Mouse (Mus musculus): ENCODE results near the gene Cdcp2. TPM values are rescaled to one million over a fixed set of nuclear protein-coding genes. Genes with fewer than 3 reads are reported as not detected.

Gene Cdcp2
- total and polyA plus RNA-seq, 3 experiments, result not detected

DNA sequence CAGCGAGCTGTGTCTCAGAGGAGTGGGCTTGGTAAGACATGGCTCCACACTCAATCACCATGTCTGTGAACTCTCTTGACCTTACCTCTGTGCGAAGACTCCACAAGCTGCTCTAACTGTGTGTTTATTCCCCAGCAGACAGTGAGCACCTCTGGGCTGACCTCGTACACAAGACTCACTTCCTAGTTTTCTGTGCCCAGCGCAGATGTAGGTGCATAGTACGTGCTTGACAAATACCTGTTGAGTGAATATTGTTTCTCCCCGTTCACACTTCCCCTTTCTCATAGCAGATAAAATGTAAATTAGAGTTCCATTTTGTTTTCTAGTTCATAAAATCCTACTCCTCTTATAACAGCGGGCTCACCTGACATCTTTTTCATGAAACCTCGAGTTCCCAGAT lies 46.8 kb downstream of the Cdcp2 start:
- 0 out of 4 replicates have a peak, but pooled peaks of 1 of the 2 experiments have one; percentile 17 for TF ChIP-seq EP300 (IDR thresholded peaks at IDR 0.05; ENCODE audit: low read depth in 1 of 2, low read length in 2 of 2)
- no peak for TF ChIP-seq KAT2A (conservative IDR thresholded peaks at IDR 0.05; ENCODE audit: low read depth, low read length)
- no peak for TF ChIP-seq CHD2 (IDR thresholded peaks at IDR 0.05; ENCODE audit: low read length)
- TF ChIP-seq MAFK (IDR thresholded peaks at IDR 0.05; ENCODE audit: borderline replicate concordance, low read depth, low read length), result no peak
- 0 out of 2 replicates have a peak, but pooled peaks have one; percentile 27 for TF ChIP-seq GATA1 (IDR thresholded peaks at IDR 0.05; ENCODE audit: low read depth, low read length)
- no peak for TF ChIP-seq POLR2AphosphoS2 (IDR thresholded peaks at IDR 0.05; ENCODE audit: low read length)
- no peak for TF ChIP-seq POLR2A (IDR thresholded peaks at IDR 0.05; ENCODE audit: control insufficient read depth in 1 of 2, insufficient read depth in 1 of 2, low read depth in 1 of 2, low read length in 2 of 2, poor library complexity in 1 of 2)
- no peak for TF ChIP-seq CTCF (IDR thresholded peaks at IDR 0.05 in 2 of 3, conservative IDR thresholded peaks at IDR 0.05 in 1 of 3; ENCODE audit: control insufficient read depth in 1 of 3, insufficient read depth in 1 of 3, low read depth in 2 of 3, low read length in 3 of 3, poor library complexity in 1 of 3, severe bottlenecking in 1 of 3)
- peaks cover 0 to 11% of the 10 kb centered on the region in 2 experiments; a peak in 2 of 4 replicates for H3K36me3 ChIP-seq (ENCODE audit: control insufficient read depth in 1 of 2, insufficient read depth in 2 of 2, low read length in 2 of 2)
- no peaks in the 10 kb centered on the region for H3K79me2 ChIP-seq (ENCODE audit: control insufficient read depth, insufficient read depth, low read length, poor library complexity)
- H3K9me3 ChIP-seq (replicated peaks; ENCODE audit: insufficient read depth, low read length), result no peaks in the 10 kb centered on the region
- peak; percentile 55 for DNase-seq (ENCODE audit: low read depth, low spot score)
- H3K9ac ChIP-seq (ENCODE audit: control insufficient read depth, low read depth, low read length, poor library complexity, severe bottlenecking), result peak overlapping the region; percentile 36; the same call in 1 of the 2 replicates
- H3K27me3 ChIP-seq (ENCODE audit: control insufficient read depth in 1 of 2, insufficient read depth in 2 of 2, low read length in 2 of 2), result no peaks in the 10 kb centered on the region
- peak overlapping the region in 1 of 2 experiments; percentile 19; a peak in 1 of 4 replicates for H3K4me3 ChIP-seq (ENCODE audit: control insufficient read depth in 1 of 2, insufficient read depth in 1 of 2, low read depth in 2 of 2, low read length in 2 of 2)
- H3K4me1 ChIP-seq (ENCODE audit: control insufficient read depth in 1 of 2, insufficient read depth in 2 of 2, low read length in 2 of 2), result peaks cover 0 to 16% of the 10 kb centered on the region in 2 experiments; a peak in 2 of 4 replicates
- H3K27ac ChIP-seq (ENCODE audit: control insufficient read depth, low read depth, low read length), result no peak overlapping the region

DNA sequence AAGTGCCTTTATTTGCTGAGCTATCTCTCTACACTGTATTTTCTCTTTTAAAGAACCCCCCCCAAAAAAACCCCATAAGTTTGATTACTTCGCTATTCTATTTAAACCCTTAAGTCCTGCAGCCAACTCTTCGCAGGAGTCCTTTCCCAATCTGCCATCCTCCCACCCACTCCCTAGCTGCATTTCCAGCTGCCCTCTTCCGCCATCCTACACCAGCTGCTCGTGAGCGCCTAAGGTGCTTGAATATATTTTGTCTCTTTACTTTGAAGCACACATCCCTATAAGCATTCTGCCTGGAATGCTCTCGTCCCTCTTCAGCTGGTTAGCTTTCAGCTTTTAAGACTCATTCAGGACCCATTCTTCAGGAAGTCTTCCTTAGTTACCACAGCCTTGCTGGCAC lies 54.3 kb downstream of the Cdcp2 start:
- no peak overlapping the region for H3K9ac ChIP-seq (ENCODE audit: control insufficient read depth, low read depth, low read length, poor library complexity, severe bottlenecking)
- H3K36me3 ChIP-seq (ENCODE audit: control insufficient read depth in 1 of 2, insufficient read depth in 2 of 2, low read length in 2 of 2), result no peaks in the 10 kb centered on the region
- no peaks in the 10 kb centered on the region for H3K79me2 ChIP-seq (ENCODE audit: control insufficient read depth, insufficient read depth, low read length, poor library complexity)
- no peaks in the 10 kb centered on the region for H3K27me3 ChIP-seq (ENCODE audit: control insufficient read depth in 1 of 2, insufficient read depth in 2 of 2, low read length in 2 of 2)
- TF ChIP-seq SMC3 (IDR thresholded peaks at IDR 0.05; ENCODE audit: low read depth, low read length) (no peak), MYC (IDR thresholded peaks at IDR 0.05; ENCODE audit: low read depth, low read length) (no peak), CTCF (IDR thresholded peaks at IDR 0.05 in 2 of 3, conservative IDR thresholded peaks at IDR 0.05 in 1 of 3; ENCODE audit: control insufficient read depth in 1 of 3, insufficient read depth in 1 of 3, low read depth in 2 of 3, low read length in 3 of 3, poor library complexity in 1 of 3, severe bottlenecking in 1 of 3) (no peak), NRF1 (IDR thresholded peaks at IDR 0.05; ENCODE audit: insufficient read depth, low read depth, low read length, poor library complexity, severe bottlenecking) (no peak), GATA1 (IDR thresholded peaks at IDR 0.05; ENCODE audit: low read depth, low read length) (no peak), MAZ (IDR thresholded peaks at IDR 0.05; ENCODE audit: low read depth, low read length) (no peak), JUND (IDR thresholded peaks at IDR 0.05; ENCODE audit: low read depth, low read length) (no peak), NELFE (IDR thresholded peaks at IDR 0.05; ENCODE audit: low read depth, low read length) (no peak), USF1 (IDR thresholded peaks at IDR 0.05; ENCODE audit: low read depth, low read length) (no peak), KAT2A (conservative IDR thresholded peaks at IDR 0.05; ENCODE audit: low read depth, low read length) (no peak), CHD2 (IDR thresholded peaks at IDR 0.05; ENCODE audit: low read length) (no peak), E2F4 (IDR thresholded peaks at IDR 0.05; ENCODE audit: borderline replicate concordance, low read depth, low read length) (no peak), MYB (IDR thresholded peaks at IDR 0.05; ENCODE audit: low read depth, low read length) (no peak), BHLHE40 (IDR thresholded peaks at IDR 0.05; ENCODE audit: borderline replicate concordance, low read depth, low read length) (no peak), RAD21 (IDR thresholded peaks at IDR 0.05; ENCODE audit: low read depth, low read length) (no peak)
- H3K4me3 ChIP-seq (ENCODE audit: control insufficient read depth in 1 of 2, insufficient read depth in 1 of 2, low read depth in 2 of 2, low read length in 2 of 2), result no peak overlapping the region
- H3K27ac ChIP-seq (ENCODE audit: control insufficient read depth, low read depth, low read length), result no peak overlapping the region
- no peaks in the 10 kb centered on the region for H3K4me1 ChIP-seq (ENCODE audit: control insufficient read depth in 1 of 2, insufficient read depth in 2 of 2, low read length in 2 of 2)
- no peaks in the 10 kb centered on the region for H3K9me3 ChIP-seq (replicated peaks; ENCODE audit: insufficient read depth, low read length)
- no peak for DNase-seq (ENCODE audit: low read depth, low spot score)
